Mouse (Mus musculus): ENCODE measurements at regions not wholly inside any gene's neighbourhood (a gene's known extent, or its start where the extent isn't known, plus 50 kb on each side); places are given as distances from the start of the nearest gene placed in this dataset.

- no peak for DNase-seq (ENCODE audit: low read depth, low spot score)
- Histone ChIP-seq H3K36me3 (ENCODE audit: control insufficient read depth, insufficient read depth, low read length, poor library complexity, severe bottlenecking) (no peaks in the 10 kb centered on the region), H3K9ac (ENCODE audit: insufficient read depth, low read depth, low read length, poor library complexity, severe bottlenecking) (no peak overlapping the region), H3K4me1 (ENCODE audit: control insufficient read depth in 2 of 2, insufficient read depth in 2 of 2, low read length in 2 of 2, poor library complexity in 1 of 2) (no peaks in the 10 kb centered on the region), H3K4me3 (ENCODE audit: insufficient read depth in 1 of 2, low read depth in 1 of 2, low read length in 2 of 2, poor library complexity in 1 of 2, severe bottlenecking in 1 of 2) (no peak overlapping the region), H3K9me3 (ENCODE audit: control insufficient read depth, insufficient read depth, low read depth, low read length) (no peaks in the 10 kb centered on the region), H3K27ac (ENCODE audit: insufficient read depth, low read depth, low read length, poor library complexity, severe bottlenecking) (no peak overlapping the region)
- in situ Hi-C loops (cut with MboI; ENCODE audit: low sequenced_read_pairs in 2 of 2, unreplicated experiment in 2 of 2), result no loop called here
- TF ChIP-seq ZC3H11A (IDR thresholded peaks at IDR 0.05; ENCODE audit: borderline replicate concordance, low read depth, low read length), result no peak
- TF ChIP-seq CHD2 (IDR thresholded peaks at IDR 0.05; ENCODE audit: low read depth, low read length), result no peak
- TF ChIP-seq ZNF384 (IDR thresholded peaks at IDR 0.05; ENCODE audit: low read depth, low read length), result no peak
- TF ChIP-seq MAFK (IDR thresholded peaks at IDR 0.05; ENCODE audit: insufficient read depth, low read depth, low read length), result no peak
- no peak for TF ChIP-seq HCFC1 (IDR thresholded peaks at IDR 0.05; ENCODE audit: borderline replicate concordance, insufficient read depth, low read length)
These were observed 521.8 kb upstream of the Nrp1 start for GRCm38 (mm10) chr8:127836410-127837206.

GRCm38 (mm10) chr8:127838311-127838710 lies 520.1 kb upstream of the Nrp1 start:
- in situ Hi-C loops (cut with MboI; ENCODE audit: low sequenced_read_pairs in 2 of 2, unreplicated experiment in 2 of 2), result no loop called here
- Histone ChIP-seq H3K4me3 (ENCODE audit: insufficient read depth in 1 of 2, low read depth in 1 of 2, low read length in 2 of 2, poor library complexity in 1 of 2, severe bottlenecking in 1 of 2) (no peak overlapping the region), H3K9me3 (ENCODE audit: control insufficient read depth, insufficient read depth, low read depth, low read length) (no peaks in the 10 kb centered on the region), H3K27ac (ENCODE audit: insufficient read depth, low read depth, low read length, poor library complexity, severe bottlenecking) (no peak overlapping the region), H3K9ac (ENCODE audit: insufficient read depth, low read depth, low read length, poor library complexity, severe bottlenecking) (no peak overlapping the region), H3K4me1 (ENCODE audit: control insufficient read depth in 2 of 2, insufficient read depth in 2 of 2, low read length in 2 of 2, poor library complexity in 1 of 2) (no peaks in the 10 kb centered on the region), H3K36me3 (ENCODE audit: control insufficient read depth, insufficient read depth, low read length, poor library complexity, severe bottlenecking) (no peaks in the 10 kb centered on the region)
- DNase-seq (ENCODE audit: low read depth, low spot score), result no peak
- TF ChIP-seq MAFK (IDR thresholded peaks at IDR 0.05; ENCODE audit: insufficient read depth, low read depth, low read length) (no peak), ZNF384 (IDR thresholded peaks at IDR 0.05; ENCODE audit: low read depth, low read length) (no peak), CHD2 (IDR thresholded peaks at IDR 0.05; ENCODE audit: low read depth, low read length) (no peak), HCFC1 (IDR thresholded peaks at IDR 0.05; ENCODE audit: borderline replicate concordance, insufficient read depth, low read length) (no peak), ZC3H11A (IDR thresholded peaks at IDR 0.05; ENCODE audit: borderline replicate concordance, low read depth, low read length) (no peak)

GRCm38 (mm10) chr8:127847332-127848018 lies 510.9 kb upstream of the Nrp1 start:
- Histone ChIP-seq H3K9me3 (ENCODE audit: control insufficient read depth, insufficient read depth, low read depth, low read length) (no peaks in the 10 kb centered on the region), H3K4me3 (ENCODE audit: insufficient read depth in 1 of 2, low read depth in 1 of 2, low read length in 2 of 2, poor library complexity in 1 of 2, severe bottlenecking in 1 of 2) (no peak overlapping the region), H3K4me1 (ENCODE audit: control insufficient read depth in 2 of 2, insufficient read depth in 2 of 2, low read length in 2 of 2, poor library complexity in 1 of 2) (no peaks in the 10 kb centered on the region), H3K9ac (ENCODE audit: insufficient read depth, low read depth, low read length, poor library complexity, severe bottlenecking) (no peak overlapping the region), H3K27ac (ENCODE audit: insufficient read depth, low read depth, low read length, poor library complexity, severe bottlenecking) (no peak overlapping the region), H3K36me3 (ENCODE audit: control insufficient read depth, insufficient read depth, low read length, poor library complexity, severe bottlenecking) (no peaks in the 10 kb centered on the region)
- in situ Hi-C loops (cut with MboI; ENCODE audit: low sequenced_read_pairs in 2 of 2, unreplicated experiment in 2 of 2), result no loop called here
- DNase-seq (ENCODE audit: low read depth, low spot score), result no peak
- TF ChIP-seq HCFC1 (IDR thresholded peaks at IDR 0.05; ENCODE audit: borderline replicate concordance, insufficient read depth, low read length) (no peak), ZNF384 (IDR thresholded peaks at IDR 0.05; ENCODE audit: low read depth, low read length) (no peak), MAFK (IDR thresholded peaks at IDR 0.05; ENCODE audit: insufficient read depth, low read depth, low read length) (no peak), ZC3H11A (IDR thresholded peaks at IDR 0.05; ENCODE audit: borderline replicate concordance, low read depth, low read length) (no peak), CHD2 (IDR thresholded peaks at IDR 0.05; ENCODE audit: low read depth, low read length) (no peak)

- Histone ChIP-seq H3K27ac (ENCODE audit: insufficient read depth, low read depth, low read length, poor library complexity, severe bottlenecking) (no peak overlapping the region), H3K9me3 (ENCODE audit: control insufficient read depth, insufficient read depth, low read depth, low read length) (no peaks in the 10 kb centered on the region), H3K9ac (ENCODE audit: insufficient read depth, low read depth, low read length, poor library complexity, severe bottlenecking) (no peak overlapping the region), H3K4me3 (ENCODE audit: insufficient read depth in 1 of 2, low read depth in 1 of 2, low read length in 2 of 2, poor library complexity in 1 of 2, severe bottlenecking in 1 of 2) (no peak overlapping the region), H3K4me1 (ENCODE audit: control insufficient read depth in 2 of 2, insufficient read depth in 2 of 2, low read length in 2 of 2, poor library complexity in 1 of 2) (no peaks in the 10 kb centered on the region), H3K36me3 (ENCODE audit: control insufficient read depth, insufficient read depth, low read length, poor library complexity, severe bottlenecking) (no peaks in the 10 kb centered on the region)
- no peak for TF ChIP-seq ZC3H11A (IDR thresholded peaks at IDR 0.05; ENCODE audit: borderline replicate concordance, low read depth, low read length)
- TF ChIP-seq HCFC1 (IDR thresholded peaks at IDR 0.05; ENCODE audit: borderline replicate concordance, insufficient read depth, low read length), result no peak
- TF ChIP-seq CHD2 (IDR thresholded peaks at IDR 0.05; ENCODE audit: low read depth, low read length), result no peak
- no peak for TF ChIP-seq MAFK (IDR thresholded peaks at IDR 0.05; ENCODE audit: insufficient read depth, low read depth, low read length)
- no peak for TF ChIP-seq ZNF384 (IDR thresholded peaks at IDR 0.05; ENCODE audit: low read depth, low read length)
- DNase-seq (ENCODE audit: low read depth, low spot score), result no peak
- in situ Hi-C loops (cut with MboI; ENCODE audit: low sequenced_read_pairs in 2 of 2, unreplicated experiment in 2 of 2), result no loop called here
These were observed 508.5 kb upstream of the Nrp1 start for GRCm38 (mm10) chr8:127849926-127850325.

All from ES-E14 (cell line).